Comparison of ENCODE assay signal across 8 mouse cellular contexts in the genomic region with DNA sequence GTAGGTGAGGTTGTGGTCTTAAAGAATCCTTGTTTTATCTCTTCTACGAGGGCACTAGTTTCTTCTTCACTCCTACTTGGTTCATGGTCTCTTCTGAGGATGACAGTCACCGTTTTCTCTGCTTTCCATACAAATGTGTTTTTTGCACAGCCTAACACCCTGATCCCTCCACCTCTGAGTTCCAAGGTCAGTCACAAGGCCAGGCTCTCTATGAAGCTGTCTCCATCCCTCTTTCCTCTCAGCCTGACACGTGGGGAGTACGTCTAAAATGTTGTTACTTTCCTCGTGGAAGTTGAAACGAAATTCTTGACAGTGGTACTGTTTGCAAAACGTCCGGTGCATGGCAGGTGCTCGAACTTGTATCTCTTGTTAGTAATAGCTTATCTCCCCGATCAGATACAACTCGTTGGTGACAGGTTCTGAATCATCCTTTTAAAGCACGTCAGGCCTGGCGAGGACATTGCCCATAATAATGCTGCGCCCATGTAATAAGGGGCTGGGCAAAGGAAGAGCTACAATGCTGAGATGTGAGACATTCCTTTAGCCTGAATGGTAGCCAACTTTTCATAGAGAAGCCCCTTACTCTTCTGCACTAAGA. TPM values are rescaled to one million over a fixed set of nuclear protein-coding genes. Genes with fewer than 3 reads are reported as not detected.
DNase-seq lines count a peak whose midpoint lies in the region; ATAC-seq lines count a peak whose summit lies in the region.

No protein-coding gene starts in this region.

- peak; percentile 18 to 20 for DNase-seq in layer of hippocampus, postnatal 25 days (ENCODE audit: extremely low spot score in 1 of 2, low spot score in 1 of 2)
- DNase-seq in layer of hippocampus, adult 18-20 months (ENCODE audit: low spot score in 2 of 2) = no peak
- peak; percentile 7 for DNase-seq in embryonic facial prominence, embryonic 14.5 days (ENCODE audit: low spot score)
- DNase-seq in limb, embryonic 11.5 days (ENCODE audit: low spot score) = no peak
- no peak for DNase-seq in left cerebral cortex, postnatal 14 days (ENCODE audit: low spot score in 2 of 2)
- DNase-seq in adrenal gland, adult 18-20 months (ENCODE audit: low spot score in 2 of 2) = no peak
- DNase-seq in urinary bladder, postnatal 25 days (ENCODE audit: low spot score) = no peak

- peak overlapping the region; percentile 63 for H3K4me2 ChIP-seq in embryonic facial prominence, embryonic 14.5 days (ENCODE audit: low read depth, low read length)
- H3K4me2 ChIP-seq in limb, embryonic 11.5 days (ENCODE audit: low read depth, severe bottlenecking) = peak overlapping the region; percentile 39; the same call in 1 of the 2 replicates
- H3K4me2 ChIP-seq in neural tube, embryonic 15.5 days = peak overlapping the region; percentile 61

- intact Hi-C loops in left cerebral cortex, postnatal 14 days (cut with DNase I) = no loop called here

- no peaks in the 10 kb centered on the region for H3K9me3 ChIP-seq in embryonic facial prominence, embryonic 14.5 days (ENCODE audit: control insufficient read depth, low read length)
- no peaks in the 10 kb centered on the region for H3K9me3 ChIP-seq in limb, embryonic 11.5 days (ENCODE audit: control insufficient read depth, low read length)
- no peaks in the 10 kb centered on the region for H3K9me3 ChIP-seq in neural tube, embryonic 15.5 days (replicated peaks)

- peaks cover 6% of the 10 kb centered on the region for H3K4me1 ChIP-seq in embryonic facial prominence, embryonic 14.5 days (ENCODE audit: control insufficient read depth, insufficient read depth, low read length)
- H3K4me1 ChIP-seq in limb, embryonic 11.5 days (ENCODE audit: control insufficient read depth, insufficient read depth, low read length) = no peaks in the 10 kb centered on the region
- H3K4me1 ChIP-seq in neural tube, embryonic 15.5 days = peaks cover 28% of the 10 kb centered on the region

- peak overlapping the region; percentile 89 for H3K4me3 ChIP-seq in embryonic facial prominence, embryonic 14.5 days (ENCODE audit: low read depth, low read length)
- H3K4me3 ChIP-seq in limb, embryonic 11.5 days (ENCODE audit: low read depth, low read length) = peak overlapping the region; percentile 89
- peak overlapping the region; percentile 92 for H3K4me3 ChIP-seq in neural tube, embryonic 15.5 days (replicated peaks)

- no peaks in the 10 kb centered on the region for H3K27me3 ChIP-seq in embryonic facial prominence, embryonic 14.5 days (replicated peaks; ENCODE audit: control insufficient read depth, insufficient read depth, low read length)
- no peaks in the 10 kb centered on the region for H3K27me3 ChIP-seq in limb, embryonic 11.5 days (ENCODE audit: control insufficient read depth, insufficient read depth, low read length)
- H3K27me3 ChIP-seq in neural tube, embryonic 15.5 days (replicated peaks) = no peaks in the 10 kb centered on the region

- 0 out of 2 replicates have a peak, but pooled peaks have one; percentile 4 for ATAC-seq in embryonic facial prominence, embryonic 14.5 days (ENCODE audit: low read depth)
- ATAC-seq in limb, embryonic 11.5 days (ENCODE audit: insufficient number of reproducible peaks, low FRiP score, low TSS enrichment, low read depth) = peak; percentile 36
- ATAC-seq in neural tube, embryonic 15.5 days (ENCODE audit: low FRiP score) = peak; percentile 61

- H3K36me3 ChIP-seq in embryonic facial prominence, embryonic 14.5 days (ENCODE audit: control insufficient read depth, insufficient read depth, low read length) = no peaks in the 10 kb centered on the region
- H3K36me3 ChIP-seq in limb, embryonic 11.5 days (ENCODE audit: control insufficient read depth, insufficient read depth, low read length) = no peaks in the 10 kb centered on the region
- H3K36me3 ChIP-seq in neural tube, embryonic 15.5 days = no peaks in the 10 kb centered on the region

- 21% methylated on average over 14 of the region's 14 CpGs for WGBS in embryonic facial prominence, embryonic 14.5 days
- WGBS in limb, embryonic 11.5 days = 26% methylated on average over 14 of the region's 14 CpGs
- 22% methylated on average over 14 of the region's 14 CpGs for WGBS in neural tube, embryonic 15.5 days

- H3K27ac ChIP-seq in embryonic facial prominence, embryonic 14.5 days (replicated peaks; ENCODE audit: low read depth, low read length) = no peak overlapping the region
- H3K27ac ChIP-seq in limb, embryonic 11.5 days (replicated peaks; ENCODE audit: low read depth, low read length) = no peak overlapping the region
- H3K27ac ChIP-seq in neural tube, embryonic 15.5 days (replicated peaks) = peak overlapping the region; percentile 81

- H3K9ac ChIP-seq in embryonic facial prominence, embryonic 14.5 days (ENCODE audit: low read depth, low read length) = peak overlapping the region; percentile 52
- no peak overlapping the region for H3K9ac ChIP-seq in limb, embryonic 11.5 days (ENCODE audit: low read length)
- H3K9ac ChIP-seq in neural tube, embryonic 15.5 days (replicated peaks) = peak overlapping the region; percentile 41

RNA-seq across cellular contexts. Expression of a gene that starts 0.6 kb away (rescaled TPM):
- 10 to 100 TPM; 87.2 to 87.6 TPM for total RNA-seq in layer of hippocampus, postnatal 25 days (2021)
- 10 to 100 TPM; 94.8 to 96.0 TPM for total RNA-seq in layer of hippocampus, adult 18-20 months (2021)
- 18.0 and 18.8 TPM in 2 replicates for polyA plus RNA-seq in embryonic facial prominence, embryonic 14.5 days (2014; fragmentation: Nextera tagmentation; extraction: Ambion mirVana)
- 19.3 and 21.6 TPM in 2 replicates for polyA plus RNA-seq in limb, embryonic 11.5 days (2014; fragmentation: Nextera tagmentation; extraction: Ambion mirVana)
- 20.9 and 24.5 TPM in 2 replicates for polyA plus RNA-seq in neural tube, embryonic 15.5 days (2015; fragmentation: Nextera tagmentation; extraction: Ambion mirVana)
- total RNA-seq in left cerebral cortex, postnatal 14 days (2021) = 10 to 100 TPM; 93.1 to 93.2 TPM
- total RNA-seq in adrenal gland, adult 18-20 months (2021) = 10 to 100 TPM; 55.3 to 71.6 TPM

RNA-seq across cellular contexts. Expression of a gene that starts 33.7 kb away (rescaled TPM):
- 100 to 1,000 TPM; 315 to 544 TPM for total RNA-seq in layer of hippocampus, postnatal 25 days (2021)
- 100 to 1,000 TPM; 436 to 499 TPM for total RNA-seq in layer of hippocampus, adult 18-20 months (2021)
- 7.8 and 10.2 TPM in 2 replicates for polyA plus RNA-seq in embryonic facial prominence, embryonic 14.5 days (2014; fragmentation: Nextera tagmentation; extraction: Ambion mirVana)
- polyA plus RNA-seq in limb, embryonic 11.5 days (2014; fragmentation: Nextera tagmentation; extraction: Ambion mirVana) = 4.0 and 4.7 TPM in 2 replicates
- polyA plus RNA-seq in neural tube, embryonic 15.5 days (2015; fragmentation: Nextera tagmentation; extraction: Ambion mirVana) = 898 and 1,236 TPM in 2 replicates
- 100 to 1,000 TPM; 568 to 604 TPM for total RNA-seq in left cerebral cortex, postnatal 14 days (2021)
- 10 to 100 TPM; 14.2 to 19.7 TPM for total RNA-seq in adrenal gland, adult 18-20 months (2021)

Comparison
In these comparisons a context has a peak if more than half of its experiments do, and no peak if none do; other contexts are left out.
1. DNase-seq: peak in layer of hippocampus, postnatal 25 days (2 of 2) and embryonic facial prominence, embryonic 14.5 days (single experiment); none in layer of hippocampus, adult 18-20 months (0 of 2), limb, embryonic 11.5 days (single experiment), left cerebral cortex, postnatal 14 days (0 of 2), adrenal gland, adult 18-20 months (0 of 2) and urinary bladder, postnatal 25 days (single experiment).
2. ATAC-seq: peak in every context shown above with its lines; median percentile 61 in neural tube, embryonic 15.5 days; 36 in limb, embryonic 11.5 days; 4 in embryonic facial prominence, embryonic 14.5 days.
3. RNA of a gene that starts 33.7 kb away (total RNA-seq): 568 to 604 TPM in left cerebral cortex, postnatal 14 days, 315 to 544 TPM in layer of hippocampus, postnatal 25 days and 436 to 499 TPM in layer of hippocampus, adult 18-20 months; 14.2 to 19.7 TPM in adrenal gland, adult 18-20 months; every median in the first group is over 10 times any median in the second.
4. Peak in every context shown above with its lines, with median percentiles within 50 percentile points of each other: H3K4me2 ChIP-seq and H3K4me3 ChIP-seq.